Mouse (Mus musculus) CD4-positive helper T cell, adult 2 months (primary cell): Measurements from ENCODE around the gene Metrn.
"Not testable (repeated sequence)": the region's sequence is repeated elsewhere in the genome, so short reads cannot be mapped to it uniquely, and the experiment has no call there.

ENCODE experiments used
- DNase-seq: peaks from one replicate; pipeline ENCODE4 v3.0.0-alpha.2; 2012; ENCODE audit warnings: low read depth, missing footprints, low spot score

Gene Metrn

DNA sequence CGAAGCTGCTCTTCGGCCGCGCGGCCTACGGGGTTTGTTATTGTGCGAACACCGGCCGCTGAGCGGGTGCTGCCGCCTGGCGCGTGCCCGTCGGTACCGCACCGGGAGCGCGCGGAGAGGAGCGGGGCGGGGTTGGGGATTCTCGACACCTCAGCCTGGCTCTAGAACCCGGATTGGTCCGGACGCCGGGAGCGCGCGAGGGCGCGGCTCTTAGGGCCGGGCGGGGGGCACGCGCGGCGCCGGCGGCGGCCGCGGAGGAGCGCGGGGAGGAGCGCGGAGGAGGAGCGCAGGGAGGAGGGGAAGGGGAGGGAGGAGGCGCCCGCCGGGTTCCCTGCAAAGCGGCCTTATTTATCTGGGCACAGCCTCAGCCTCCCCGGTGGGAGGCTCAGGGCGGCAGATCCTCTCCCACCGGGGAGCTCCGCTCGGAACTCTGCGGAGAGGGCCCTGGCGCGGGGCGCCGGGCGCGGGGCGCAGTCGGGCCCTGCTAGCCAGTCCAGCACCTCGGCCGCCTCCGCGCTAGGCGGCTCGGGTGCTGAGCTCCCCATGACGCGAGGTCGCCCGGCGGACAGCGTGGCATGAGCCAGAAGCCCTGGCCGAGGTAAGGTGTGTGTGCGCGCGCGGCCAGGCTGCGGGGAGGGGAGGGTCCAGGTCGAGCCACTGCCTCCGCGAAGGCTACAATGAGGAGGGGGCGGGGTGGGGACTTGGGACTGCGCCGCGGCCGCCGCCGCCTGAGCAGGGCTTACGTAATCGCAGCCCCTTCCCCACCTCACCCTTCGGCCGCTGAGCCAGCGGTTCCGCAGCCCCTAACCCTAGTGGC is 12.1 kb upstream of the Metrn start, which contains the start of gene Fbxl16:
Gene Fbxl16 (plus strand): TSS at position 297 of the 817 bp plus-strand sequence.
- DNase-seq: peak; percentile 49

DNA sequence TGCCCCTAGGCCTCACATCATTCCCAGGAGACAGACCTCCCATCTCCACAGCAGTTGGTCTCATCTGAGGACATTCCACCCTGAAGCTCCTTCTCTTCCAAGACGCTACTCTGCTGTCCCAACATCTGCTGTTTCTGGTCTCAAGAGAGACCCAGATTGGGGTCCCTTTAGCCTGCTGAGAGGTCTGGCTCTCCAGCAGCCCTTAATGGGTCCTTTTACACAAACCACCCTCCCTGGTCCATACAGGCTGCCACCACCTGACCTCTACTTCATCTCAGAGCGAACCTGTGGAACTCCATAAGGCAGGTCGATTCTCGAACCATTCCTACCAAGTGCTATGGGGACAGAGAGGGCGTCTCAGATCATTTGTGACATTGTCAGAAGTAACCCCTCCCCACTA is 11.1 kb upstream of the Metrn start:
- DNase-seq: no peak

DNA sequence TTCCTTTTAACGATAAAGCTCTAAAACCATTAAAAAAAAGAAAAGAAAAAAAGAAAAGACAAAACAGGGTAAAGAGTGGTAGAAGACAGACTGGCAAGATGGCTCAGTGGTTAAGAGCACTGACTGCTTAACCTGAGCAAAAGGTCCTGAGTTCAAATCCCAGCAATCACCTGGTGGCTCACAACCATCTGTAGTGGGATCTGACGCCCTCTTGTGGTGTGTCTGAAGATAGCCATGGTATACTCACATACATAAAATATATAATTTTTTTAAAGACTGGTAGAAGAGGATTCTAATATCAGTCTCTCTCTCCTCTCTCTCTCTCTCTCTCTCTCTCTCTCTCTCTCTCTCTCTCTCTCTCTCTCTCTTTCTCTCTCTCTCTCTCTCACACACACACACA is 10.5 kb upstream of the Metrn start:
- DNase-seq: not testable (repeated sequence)

DNA sequence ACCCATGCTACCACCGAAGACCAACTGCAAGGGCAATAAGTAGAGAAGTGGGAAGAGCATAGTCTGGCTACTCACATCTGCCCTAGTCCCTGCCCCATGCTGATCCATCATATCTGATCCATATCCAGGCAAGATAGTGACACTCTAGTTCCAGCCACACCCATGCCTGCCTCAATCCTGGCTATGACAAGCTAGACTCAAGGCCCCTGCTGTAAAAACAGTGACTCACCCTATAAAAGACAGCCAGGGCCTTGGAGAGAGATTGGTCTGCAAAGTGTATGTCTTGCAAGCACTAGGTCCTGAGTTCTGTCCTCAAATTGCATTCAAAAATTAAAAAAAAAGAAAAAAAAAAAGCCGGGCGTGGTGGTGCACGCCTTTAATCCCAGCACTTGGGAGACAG is 9.6 kb upstream of the Metrn start:
- DNase-seq: no peak

DNA sequence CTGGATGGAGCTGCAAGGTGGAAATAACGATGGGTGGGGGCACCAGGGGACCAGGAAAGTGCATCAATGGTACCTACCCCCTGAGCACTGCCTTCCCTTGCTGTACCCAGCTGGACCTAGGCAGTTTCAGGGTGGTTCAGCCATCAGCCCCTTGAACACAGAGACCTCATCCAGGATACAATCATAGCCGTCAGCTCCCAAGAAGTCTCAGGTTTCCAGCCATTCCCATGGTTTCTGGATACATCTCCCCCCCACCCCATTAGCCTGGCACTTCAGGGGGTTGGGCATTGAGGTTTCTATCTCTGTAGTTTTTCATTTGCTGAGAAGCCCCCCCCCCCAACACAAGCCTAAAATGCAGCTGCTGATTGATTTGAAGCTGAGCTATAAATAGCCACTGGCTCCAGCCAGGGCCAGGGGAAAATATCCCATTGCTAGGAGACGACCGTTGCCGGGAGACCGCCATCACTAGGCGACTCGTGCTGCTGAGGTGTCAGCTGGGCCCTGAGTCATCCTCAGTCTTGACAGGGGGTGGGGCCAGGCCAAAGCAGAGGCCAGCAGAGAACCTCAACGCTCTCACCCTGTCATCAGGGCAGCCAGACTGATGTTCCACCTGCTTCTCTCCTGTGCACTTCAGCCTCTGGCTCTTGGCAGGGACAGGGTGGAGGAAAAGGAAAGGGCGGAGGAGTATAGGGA is 6.0 kb upstream of the Metrn start:
- no peak for DNase-seq

DNA sequence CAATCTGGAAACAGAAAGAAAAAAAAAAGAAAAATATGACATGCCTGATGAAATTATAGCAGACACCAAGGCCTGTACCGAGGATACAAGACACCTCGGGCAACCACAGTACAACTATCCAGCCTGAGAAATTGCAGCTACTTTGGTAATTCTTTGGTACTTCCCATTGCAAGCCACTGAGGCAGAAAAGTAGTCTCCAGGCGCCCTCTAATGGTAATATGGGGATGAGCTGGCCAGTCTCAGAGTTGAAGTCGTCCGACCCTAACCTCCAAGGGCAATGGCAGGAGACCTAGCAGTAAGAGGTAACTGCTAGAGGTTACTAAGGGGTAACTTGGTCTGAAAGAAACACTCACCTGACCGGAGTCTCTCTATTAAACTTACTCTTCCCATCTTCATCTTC is 4.1 kb upstream of the Metrn start:
- peak; percentile 82 for DNase-seq

DNA sequence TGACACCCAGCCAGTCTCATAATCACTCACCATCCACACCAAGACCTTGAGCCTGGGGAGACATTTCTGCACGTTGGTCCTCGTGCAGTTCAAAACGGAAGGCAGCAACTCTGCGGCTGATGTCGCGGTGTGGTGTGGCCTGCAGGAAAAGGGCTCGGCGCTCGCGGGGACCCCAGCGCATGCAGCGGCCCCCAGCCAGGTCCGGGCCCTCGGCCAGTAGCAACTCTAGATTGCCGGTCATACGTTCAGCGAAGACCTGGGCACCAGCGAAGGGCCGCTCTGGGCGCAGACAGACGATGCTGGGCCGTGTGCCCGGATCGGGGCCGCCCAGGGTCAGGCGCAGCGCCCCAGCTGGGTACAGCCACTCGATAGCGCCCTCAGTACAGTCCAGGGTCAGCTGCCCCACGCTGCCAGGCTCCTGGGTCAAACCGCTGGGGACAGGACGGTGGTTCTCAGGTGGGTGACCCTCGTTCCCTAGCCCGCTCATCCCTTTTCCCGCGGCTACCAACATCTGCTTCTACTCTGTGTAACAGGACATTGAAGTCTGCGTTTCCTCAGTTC is 645 bp downstream of the Metrn start:
- DNase-seq: no peak

DNA sequence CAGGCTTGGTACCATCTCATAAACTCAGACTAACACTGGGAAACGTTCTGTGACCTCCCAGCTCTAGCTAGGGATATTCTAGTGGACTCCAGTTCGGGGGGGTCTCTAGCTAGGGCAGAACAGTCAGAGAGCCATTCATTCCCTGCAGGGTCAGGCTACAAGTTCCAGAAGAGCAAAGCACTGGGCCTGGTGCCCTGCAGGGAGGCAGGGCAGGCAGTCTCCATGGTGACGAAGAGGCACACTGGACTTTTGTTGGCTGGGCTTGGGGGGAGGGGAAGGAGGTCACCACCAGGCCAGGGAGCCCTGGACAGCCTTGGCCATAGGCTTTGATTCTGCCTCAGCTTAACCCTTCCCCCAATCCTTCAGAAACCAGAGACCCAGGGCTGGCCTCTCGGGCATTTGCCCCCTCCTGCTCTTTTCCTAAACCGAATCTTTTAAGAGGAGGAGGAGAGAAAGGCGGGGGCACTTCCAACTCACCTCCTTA is 1.3 kb downstream of the Metrn start, which contains the start of gene AC134908.4:
Gene AC134908.4 (minus strand): TSS at position 51 of the 484 bp plus-strand sequence.
- no peak for DNase-seq

DNA sequence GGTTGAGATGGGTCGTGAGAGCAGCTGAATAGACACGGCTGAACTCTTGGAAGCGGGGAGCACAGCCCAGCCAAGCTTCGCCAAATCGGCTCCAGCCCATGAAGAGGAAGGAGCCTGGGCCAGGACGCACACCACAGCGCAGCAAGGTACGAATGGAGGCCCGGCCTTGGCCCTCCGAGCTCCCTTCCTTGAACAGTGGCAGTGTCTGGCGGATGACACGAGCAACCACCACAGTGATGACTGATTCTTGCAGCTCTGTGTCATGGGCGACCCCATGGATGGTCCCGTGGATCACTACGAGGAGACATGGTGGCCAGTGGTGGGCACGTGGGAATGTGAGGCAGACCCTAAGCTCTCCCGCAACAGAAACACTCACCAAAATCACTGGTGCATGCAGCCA is 1.9 kb downstream of the Metrn start:
- DNase-seq: no peak

DNA sequence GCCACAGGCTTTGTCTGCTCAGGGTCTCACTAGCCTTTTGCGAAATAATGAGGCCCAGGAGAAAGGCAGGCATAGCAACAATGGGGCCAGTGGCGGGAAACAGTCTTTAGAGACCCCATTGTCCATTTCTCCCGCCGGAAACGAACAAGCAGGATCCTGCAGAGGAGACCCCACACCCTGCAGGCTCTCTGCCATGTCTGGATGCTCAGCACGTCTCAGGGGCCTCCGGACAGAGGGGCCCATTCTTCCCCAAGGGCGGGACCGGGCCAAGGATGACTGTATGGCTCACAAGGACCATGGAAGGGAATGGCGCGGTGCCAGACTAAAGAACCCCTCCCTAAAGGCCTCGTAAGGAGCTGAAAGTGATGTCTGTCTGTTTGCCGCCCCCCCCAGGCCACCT is 2.7 kb downstream of the Metrn start:
- no peak for DNase-seq

DNA sequence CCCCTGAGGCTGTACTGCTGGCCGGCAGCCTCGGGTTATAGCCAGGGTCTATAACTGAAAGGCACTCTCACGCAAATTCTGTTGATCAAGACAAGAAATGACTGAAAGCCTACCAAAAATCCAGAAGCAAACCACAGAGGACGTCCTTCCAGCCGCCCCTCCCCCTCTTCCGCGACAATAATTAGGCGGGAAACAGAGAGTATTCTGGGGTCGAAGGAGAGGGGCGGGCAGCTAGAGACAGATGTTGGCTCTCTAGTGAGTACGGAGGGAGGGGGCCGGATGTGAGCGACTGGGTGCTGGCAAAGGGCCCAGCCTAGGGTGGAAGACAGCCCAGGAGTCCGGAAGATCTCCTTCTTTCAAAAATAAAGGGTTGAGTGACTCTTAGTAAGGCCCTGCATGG is 4.3 kb downstream of the Metrn start, which contains the start of gene Fam173a:
Gene Fam173a (minus strand): TSS at position 287 of the 400 bp plus-strand sequence.
- DNase-seq: peak; percentile 88

DNA sequence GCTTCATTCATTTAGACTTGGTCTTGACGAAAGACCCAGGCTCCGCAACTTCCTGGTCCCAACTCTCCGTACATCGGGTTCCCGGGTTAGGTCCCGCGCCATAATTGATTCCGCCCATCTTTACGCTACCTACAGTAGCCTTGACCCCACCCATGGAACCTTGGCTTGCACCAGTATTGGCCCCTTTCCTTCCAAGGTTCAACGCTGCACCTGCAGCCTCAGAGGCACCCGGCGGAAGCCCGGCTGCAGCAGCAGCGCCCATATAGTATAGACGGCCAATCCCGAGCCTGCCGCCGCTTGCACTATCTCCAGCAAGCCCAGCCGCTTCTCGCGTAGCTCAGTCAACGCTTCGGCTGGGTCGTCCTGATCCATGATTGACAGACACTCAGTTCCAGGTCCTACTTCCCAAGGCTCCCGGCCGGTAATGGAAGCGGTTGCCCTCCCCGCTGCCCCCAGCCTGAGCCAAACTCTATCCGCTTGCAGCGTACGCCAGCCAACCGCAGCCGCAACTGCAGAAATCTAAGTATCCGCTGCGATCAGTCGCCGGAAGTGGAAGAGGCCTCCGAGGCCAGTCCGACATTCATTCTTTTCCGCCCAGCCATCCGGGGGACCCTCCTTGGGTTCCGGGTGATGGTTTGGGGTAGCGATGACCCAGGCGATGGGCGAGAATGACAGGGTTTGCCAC is 5.0 kb downstream of the Metrn start:
- DNase-seq: peak; percentile 90

DNA sequence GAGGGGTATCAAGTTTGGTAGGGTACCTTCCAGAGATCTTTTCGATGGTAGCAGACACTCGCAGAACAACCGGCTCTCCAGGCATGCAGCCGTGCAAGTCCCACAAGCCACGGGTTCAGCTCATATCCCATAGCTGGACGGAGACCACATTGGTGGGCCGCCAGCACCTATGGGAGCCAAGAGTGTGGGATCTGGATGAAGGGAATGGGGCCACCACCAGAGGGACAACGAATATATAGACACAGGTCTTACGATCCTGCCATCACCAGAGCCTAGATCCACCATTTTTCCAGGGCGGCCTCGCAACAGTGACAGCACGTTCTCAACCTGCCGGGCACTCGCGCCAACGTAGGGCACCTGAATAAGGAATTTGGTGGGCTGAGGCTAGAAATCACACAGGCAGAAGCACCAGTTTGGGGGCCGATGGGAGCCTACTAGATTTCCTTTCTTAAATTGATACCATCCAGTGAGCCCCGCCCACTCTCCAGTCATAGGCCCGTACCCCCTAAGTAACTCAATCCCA is 5.6 kb downstream of the Metrn start:
- DNase-seq: no peak

DNA sequence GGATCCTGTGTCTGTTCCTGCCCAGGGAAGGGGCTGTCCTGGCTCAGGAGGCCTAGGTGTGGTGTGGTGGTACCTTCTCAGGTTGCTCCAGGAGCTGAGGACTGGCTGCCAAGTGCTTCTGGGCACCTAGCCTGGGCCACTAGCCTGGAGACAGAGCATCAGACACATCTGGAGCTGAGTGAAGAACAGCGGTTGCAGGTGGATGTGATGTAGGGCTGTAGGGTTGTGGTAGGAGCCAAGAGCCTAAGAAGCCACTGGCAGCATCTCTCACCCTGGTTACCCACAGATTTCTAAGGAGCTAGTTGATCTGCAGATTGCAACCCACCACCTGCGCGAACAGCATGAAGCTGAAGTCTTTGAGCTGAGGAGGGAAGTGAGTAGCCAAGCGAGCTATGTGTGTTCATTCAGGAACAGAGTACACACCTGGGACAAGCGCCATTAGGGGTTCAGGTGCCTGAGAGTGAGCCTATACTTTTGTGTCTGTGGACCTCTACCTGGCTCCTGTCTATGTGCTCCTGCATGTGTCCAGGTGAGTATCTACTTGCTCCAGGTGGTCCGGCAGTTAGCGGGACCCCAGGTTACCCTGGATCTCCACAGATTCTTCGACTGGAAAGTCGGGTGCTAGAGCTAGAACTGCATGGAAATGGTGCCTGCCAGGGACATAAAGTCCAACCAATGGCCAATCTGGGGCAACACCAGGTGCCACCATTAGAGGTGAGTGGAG is 10.0 kb downstream of the Metrn start:
- DNase-seq: no peak

DNA sequence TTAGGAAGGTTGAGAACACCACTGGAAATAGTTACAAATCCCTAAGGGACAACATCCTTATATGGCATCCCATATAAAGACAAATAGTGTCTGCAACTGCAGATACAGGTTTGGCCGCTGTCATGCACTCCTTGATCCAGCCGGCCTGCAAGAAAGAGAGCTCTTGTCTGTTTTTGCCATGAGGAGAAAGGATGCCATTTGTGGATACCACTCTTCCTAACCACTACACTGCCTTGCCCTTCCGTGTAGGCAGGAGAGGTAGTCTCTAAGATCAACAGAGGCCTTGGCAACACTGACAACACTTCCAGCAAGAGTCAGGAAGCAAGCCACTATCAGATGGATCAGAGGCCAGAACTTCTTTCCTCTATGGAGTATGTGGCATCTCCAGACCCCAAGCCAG is 10.7 kb downstream of the Metrn start, which contains the start of gene Ccdc78:
Gene Ccdc78 (plus strand): TSS at position 301 of the 400 bp plus-strand sequence.
- no peak for DNase-seq

DNA sequence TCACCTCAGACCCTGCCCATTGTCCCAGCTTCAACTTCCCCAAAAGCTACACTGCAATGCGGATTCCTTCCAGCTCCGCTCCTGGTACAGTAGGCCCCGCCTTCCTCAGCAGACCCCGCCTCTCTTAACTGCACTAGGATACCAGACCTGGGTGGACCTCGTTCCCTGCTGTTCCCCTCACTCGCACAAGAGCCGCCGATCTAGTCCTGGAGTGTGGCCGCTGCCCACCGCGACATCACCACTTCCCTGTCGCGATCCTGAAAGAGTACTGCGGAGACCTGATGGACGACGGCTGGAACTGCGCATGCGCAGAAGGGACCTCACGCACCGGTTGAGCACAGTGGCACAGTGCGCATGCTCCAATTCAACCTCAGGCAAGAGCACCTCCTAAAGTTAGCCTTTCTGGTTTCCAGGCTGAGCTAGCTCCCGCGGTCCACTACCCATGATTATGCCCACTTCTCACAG is 11.6 kb downstream of the Metrn start, which contains the start of gene Haghl:
Gene Haghl (minus strand): TSS at position 393 of the 465 bp plus-strand sequence.
- DNase-seq: peak; percentile 94

DNA sequence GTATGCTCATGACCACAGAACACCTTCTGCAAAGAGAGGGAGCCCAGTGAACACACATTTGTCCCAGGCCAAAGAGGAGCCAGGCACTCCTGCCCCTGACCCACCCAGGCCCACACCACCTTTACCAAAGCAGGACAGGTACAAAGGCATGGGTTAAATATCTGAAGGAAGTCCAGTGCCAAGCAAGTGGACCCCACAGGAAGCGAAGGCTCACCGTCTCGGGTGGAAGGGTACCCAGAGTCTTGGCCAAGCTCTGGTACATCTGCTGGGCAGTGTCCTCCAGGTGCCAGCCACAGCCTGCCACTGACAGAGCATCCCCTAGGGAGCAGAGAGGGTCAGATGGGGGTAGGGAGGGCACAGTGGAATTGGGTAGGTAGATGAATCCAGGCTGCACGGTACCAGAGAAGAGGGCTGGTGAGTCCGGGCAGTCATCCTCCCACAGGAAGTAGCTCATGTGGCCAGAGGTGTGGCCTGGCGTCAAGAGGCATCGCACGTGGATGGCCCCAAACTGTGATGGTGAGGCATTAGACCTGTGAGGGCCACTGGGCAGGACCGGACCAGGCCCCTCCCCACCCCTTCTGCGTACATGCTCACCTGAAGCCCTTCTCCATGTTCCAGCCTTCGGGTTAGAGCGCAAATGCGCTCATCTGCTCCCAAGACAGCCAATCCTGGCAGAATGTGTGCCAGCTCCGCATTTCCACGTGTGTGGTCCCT is 12.9 kb downstream of the Metrn start:
- DNase-seq: no peak

DNA sequence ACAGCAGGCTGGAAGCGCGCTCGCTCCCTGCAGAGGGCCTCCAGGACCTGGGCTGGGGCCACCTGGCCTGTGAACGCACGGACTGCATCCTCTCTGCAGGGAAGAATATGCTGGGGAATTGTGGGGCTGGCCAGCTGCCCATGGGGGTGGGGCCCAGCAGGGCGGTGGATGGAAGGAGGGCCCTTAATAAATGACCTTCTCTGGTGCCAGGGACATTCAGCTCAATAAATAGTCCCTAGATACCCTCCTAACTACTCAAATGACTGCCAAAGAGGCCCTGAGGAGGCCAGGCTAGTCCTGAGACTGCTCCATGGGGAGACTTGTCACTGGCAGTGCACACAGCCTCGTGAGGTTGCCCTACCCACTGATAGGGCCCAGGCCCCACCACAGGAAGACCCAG is 13.8 kb downstream of the Metrn start:
- no peak for DNase-seq

DNA sequence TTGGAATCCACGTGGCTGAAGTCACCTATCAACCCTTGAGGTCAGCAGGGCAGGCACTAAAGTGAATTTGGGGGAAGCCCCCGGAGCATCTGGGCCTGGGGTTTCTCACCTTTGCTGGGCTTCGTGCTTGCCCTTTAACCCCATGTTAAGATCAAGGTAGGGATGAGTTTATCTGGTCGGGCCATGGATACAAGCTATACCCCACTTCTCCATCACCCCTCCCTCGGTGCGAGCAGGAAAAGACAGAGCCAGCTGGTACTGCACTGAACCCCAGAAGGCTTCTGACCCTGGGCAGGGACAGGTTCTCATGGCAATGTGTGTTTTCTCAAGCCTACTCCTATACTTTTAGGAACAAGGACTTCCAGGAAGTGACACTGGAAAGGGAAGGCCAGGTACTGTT is 15.6 kb downstream of the Metrn start:
- no peak for DNase-seq

DNA sequence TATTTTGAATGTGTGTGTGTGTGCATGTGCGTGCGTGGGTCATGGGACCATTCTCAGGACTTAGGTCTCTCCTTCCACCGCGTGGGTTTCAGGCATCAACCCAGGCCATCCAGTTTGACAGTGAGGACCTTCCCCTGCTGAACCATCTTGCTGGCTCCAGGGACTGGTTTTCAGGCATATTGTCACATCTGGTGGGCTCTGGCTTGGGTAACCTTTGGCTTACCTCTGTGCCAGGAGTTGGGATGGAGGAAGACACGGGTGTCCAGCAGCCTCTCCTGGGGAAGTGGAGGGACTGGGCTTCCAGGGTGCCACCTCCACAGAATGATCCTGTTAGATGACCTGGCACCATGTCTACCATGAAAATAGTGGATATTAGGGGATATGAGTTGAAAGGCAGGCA is 19.0 kb downstream of the Metrn start:
- no peak for DNase-seq
